Mouse (Mus musculus): ENCODE results near the gene Uspl1. TPM values are rescaled to one million over a fixed set of nuclear protein-coding genes. Genes with fewer than 3 reads are reported as not detected.

Gene Uspl1
- polyA plus RNA-seq, 1 experiment from 2014 or later: 12.4 TPM

DNA sequence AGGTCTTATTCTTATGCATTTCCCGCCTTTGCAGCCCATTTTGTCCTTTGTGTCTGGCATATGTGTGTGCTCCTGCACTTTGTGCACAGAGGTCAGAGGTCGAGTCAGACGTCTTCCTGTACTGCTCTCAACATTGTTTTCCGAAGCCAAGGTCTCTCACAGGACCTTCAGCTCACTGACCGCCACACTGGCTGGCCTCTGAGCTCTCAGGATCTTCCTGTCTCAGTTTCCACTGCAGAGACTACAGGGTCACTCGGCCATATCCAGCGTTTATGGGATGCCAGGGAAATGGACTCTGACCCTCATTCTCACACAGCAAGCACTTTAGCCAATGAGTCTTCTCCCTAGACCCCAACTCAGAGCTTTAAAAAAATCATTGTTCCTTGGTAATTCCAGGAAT lies 19.3 kb upstream of the Uspl1 start:
- ATAC-seq (peak; percentile 67), DNase-seq (no peak)
- Histone ChIP-seq H3K27ac (ENCODE audit: low read depth) (0 out of 2 replicates have a peak overlapping the region, but pooled peaks have one; percentile 18), H3K36me3 (replicated peaks; ENCODE audit: insufficient read depth, low read length) (no peaks in the 10 kb centered on the region), H3K4me2 (ENCODE audit: low read depth, low read length) (no peak overlapping the region), H3K4me3 (ENCODE audit: low read depth, low read length) (no peak overlapping the region), H3K9ac (replicated peaks) (no peak overlapping the region), H3K27me3 (ENCODE audit: insufficient read depth, low read length) (no peaks in the 10 kb centered on the region), H3K4me1 (ENCODE audit: insufficient read depth) (peaks cover 7% of the 10 kb centered on the region), H3K9me3 (ENCODE audit: low read length) (no peaks in the 10 kb centered on the region)
- no peak for TF ChIP-seq EP300 (IDR thresholded peaks at IDR 0.05; ENCODE audit: low read depth)
- no peak for TF ChIP-seq CTCF (IDR thresholded peaks at IDR 0.05; ENCODE audit: low read depth)
- 45% methylated on average over 7 of the region's 7 CpGs for WGBS (ENCODE audit: insufficient replicate concordance)

DNA sequence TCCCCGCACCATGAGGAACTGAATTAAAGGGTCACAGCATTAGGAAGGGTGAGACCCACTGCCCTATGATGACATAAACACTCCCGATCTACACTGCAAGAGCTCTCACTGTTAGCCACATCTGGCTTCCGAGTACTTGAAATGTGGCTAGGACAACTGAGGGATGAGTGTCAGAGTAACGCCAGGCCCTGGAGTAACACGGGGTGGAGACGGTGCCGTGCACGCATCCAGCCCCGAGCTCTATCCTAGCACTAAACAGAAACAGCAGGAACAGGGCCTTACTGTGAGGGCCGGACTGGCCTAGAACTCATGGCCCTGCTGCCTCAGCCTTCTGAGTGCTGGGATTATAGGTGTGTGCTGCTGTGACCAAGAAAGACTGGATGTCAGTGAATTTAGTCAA lies 18.1 kb upstream of the Uspl1 start:
- Histone ChIP-seq H3K4me3 (ENCODE audit: low read depth, low read length) (no peak overlapping the region), H3K9ac (replicated peaks) (no peak overlapping the region), H3K4me1 (ENCODE audit: insufficient read depth) (peaks cover 7% of the 10 kb centered on the region), H3K4me2 (ENCODE audit: low read depth, low read length) (no peak overlapping the region), H3K9me3 (ENCODE audit: low read length) (no peaks in the 10 kb centered on the region), H3K27ac (ENCODE audit: low read depth) (no peak overlapping the region), H3K27me3 (ENCODE audit: insufficient read depth, low read length) (no peaks in the 10 kb centered on the region), H3K36me3 (replicated peaks; ENCODE audit: insufficient read depth, low read length) (no peaks in the 10 kb centered on the region)
- ATAC-seq: no peak
- DNase-seq: no peak
- WGBS (ENCODE audit: insufficient replicate concordance): 89% methylated on average over 10 of the region's 10 CpGs
- no peak for TF ChIP-seq CTCF (IDR thresholded peaks at IDR 0.05; ENCODE audit: low read depth)
- no peak for TF ChIP-seq EP300 (IDR thresholded peaks at IDR 0.05; ENCODE audit: low read depth)

DNA sequence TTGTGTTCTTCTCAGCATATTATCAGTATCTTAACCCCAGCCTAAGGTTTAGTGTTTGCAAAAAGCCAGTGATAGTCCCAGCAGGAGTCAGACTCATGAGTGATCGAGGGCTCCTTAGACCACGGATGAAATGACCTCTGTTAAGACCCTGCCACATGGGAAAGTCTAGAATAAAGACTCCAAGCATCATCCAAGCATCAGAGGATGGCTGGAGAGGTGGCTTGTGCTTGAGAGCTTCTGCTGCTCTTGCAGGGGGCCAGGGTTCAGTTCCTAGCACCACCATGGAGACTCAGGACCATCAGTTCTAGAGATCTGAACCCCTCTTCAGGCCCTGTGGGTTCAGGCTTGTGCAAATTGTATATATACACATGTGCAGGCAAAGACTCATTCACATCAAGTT lies 16.1 kb upstream of the Uspl1 start:
- H3K4me2 ChIP-seq (ENCODE audit: low read depth, low read length): no peak overlapping the region
- H3K27ac ChIP-seq (ENCODE audit: low read depth): no peak overlapping the region
- no peaks in the 10 kb centered on the region for H3K36me3 ChIP-seq (replicated peaks; ENCODE audit: insufficient read depth, low read length)
- TF ChIP-seq EP300 (IDR thresholded peaks at IDR 0.05; ENCODE audit: low read depth) (no peak), CTCF (IDR thresholded peaks at IDR 0.05; ENCODE audit: low read depth) (no peak)
- peaks cover 7% of the 10 kb centered on the region for H3K4me1 ChIP-seq (ENCODE audit: insufficient read depth)
- no peaks in the 10 kb centered on the region for H3K27me3 ChIP-seq (ENCODE audit: insufficient read depth, low read length)
- H3K9ac ChIP-seq (replicated peaks): no peak overlapping the region
- no peak for ATAC-seq
- DNase-seq: no peak
- WGBS (ENCODE audit: insufficient replicate concordance): 78% methylated on average over 2 of the region's 2 CpGs
- no peak overlapping the region for H3K4me3 ChIP-seq (ENCODE audit: low read depth, low read length)
- H3K9me3 ChIP-seq (ENCODE audit: low read length): no peaks in the 10 kb centered on the region

GRCm38 (mm10) chr5:149168816-149169215 lies 15.3 kb upstream of the Uspl1 start:
- no peak for DNase-seq
- H3K9ac ChIP-seq (replicated peaks): no peak overlapping the region
- WGBS (ENCODE audit: insufficient replicate concordance): 88% methylated on average over 9 of the region's 9 CpGs
- no peak overlapping the region for H3K27ac ChIP-seq (ENCODE audit: low read depth)
- no peak overlapping the region for H3K4me3 ChIP-seq (ENCODE audit: low read depth, low read length)
- H3K4me1 ChIP-seq (ENCODE audit: insufficient read depth): peaks cover 7% of the 10 kb centered on the region
- no peak for TF ChIP-seq EP300 (IDR thresholded peaks at IDR 0.05; ENCODE audit: low read depth)
- TF ChIP-seq CTCF (IDR thresholded peaks at IDR 0.05; ENCODE audit: low read depth): no peak
- no peak overlapping the region for H3K4me2 ChIP-seq (ENCODE audit: low read depth, low read length)
- no peaks in the 10 kb centered on the region for H3K27me3 ChIP-seq (ENCODE audit: insufficient read depth, low read length)
- no peak for ATAC-seq
- no peaks in the 10 kb centered on the region for H3K9me3 ChIP-seq (ENCODE audit: low read length)
- no peaks in the 10 kb centered on the region for H3K36me3 ChIP-seq (replicated peaks; ENCODE audit: insufficient read depth, low read length)

DNA sequence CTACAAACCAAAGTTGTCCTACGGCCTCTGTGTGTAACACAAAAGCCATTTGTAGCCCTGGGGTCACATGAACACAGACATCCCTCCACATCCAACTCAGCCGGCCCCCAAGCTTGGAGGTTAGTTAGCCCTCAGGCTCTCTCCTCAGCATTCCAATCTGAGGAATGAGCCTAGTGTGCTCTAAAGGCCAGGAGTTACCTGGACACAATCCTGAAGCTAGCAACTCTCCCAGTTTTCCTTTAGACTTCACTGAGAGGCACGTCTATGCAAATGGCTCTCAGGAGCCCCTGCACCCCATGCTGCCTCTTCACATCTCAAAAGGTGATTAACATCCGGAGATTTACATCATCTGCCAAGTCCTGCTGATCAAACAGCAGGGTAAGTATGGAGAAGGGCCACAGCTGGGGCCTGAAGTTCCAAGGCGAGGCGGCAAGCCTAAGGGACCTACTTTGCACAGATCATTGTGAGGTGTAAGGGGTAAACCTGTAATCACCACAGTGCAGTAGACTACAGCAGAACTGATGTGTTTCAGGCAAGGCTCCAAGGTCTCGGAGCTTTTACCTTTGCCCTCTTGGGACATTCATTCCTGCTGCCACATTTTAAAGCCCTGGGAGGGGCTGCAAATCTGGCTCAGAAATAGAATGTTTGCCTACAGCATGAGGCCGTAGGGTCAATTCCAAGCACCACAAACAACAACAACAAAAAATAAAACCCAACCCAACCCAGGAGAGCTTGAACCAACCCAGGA lies 13.1 kb upstream of the Uspl1 start:
- DNase-seq (no peak), ATAC-seq (peak; percentile 49; the same call in 1 of the 2 replicates)
- no peak overlapping the region for H3K4me3 ChIP-seq (ENCODE audit: low read depth, low read length)
- H3K9ac ChIP-seq (replicated peaks): no peak overlapping the region
- no peaks in the 10 kb centered on the region for H3K36me3 ChIP-seq (replicated peaks; ENCODE audit: insufficient read depth, low read length)
- H3K27ac ChIP-seq (ENCODE audit: low read depth): peak overlapping the region; percentile 24
- no peak overlapping the region for H3K4me2 ChIP-seq (ENCODE audit: low read depth, low read length)
- no peaks in the 10 kb centered on the region for H3K27me3 ChIP-seq (ENCODE audit: insufficient read depth, low read length)
- H3K9me3 ChIP-seq (ENCODE audit: low read length): no peaks in the 10 kb centered on the region
- WGBS (ENCODE audit: insufficient replicate concordance): 64% methylated on average over 8 of the region's 8 CpGs
- TF ChIP-seq EP300 (IDR thresholded peaks at IDR 0.05; ENCODE audit: low read depth) (no peak), CTCF (IDR thresholded peaks at IDR 0.05; ENCODE audit: low read depth) (no peak)
- H3K4me1 ChIP-seq (ENCODE audit: insufficient read depth): no peaks in the 10 kb centered on the region

DNA sequence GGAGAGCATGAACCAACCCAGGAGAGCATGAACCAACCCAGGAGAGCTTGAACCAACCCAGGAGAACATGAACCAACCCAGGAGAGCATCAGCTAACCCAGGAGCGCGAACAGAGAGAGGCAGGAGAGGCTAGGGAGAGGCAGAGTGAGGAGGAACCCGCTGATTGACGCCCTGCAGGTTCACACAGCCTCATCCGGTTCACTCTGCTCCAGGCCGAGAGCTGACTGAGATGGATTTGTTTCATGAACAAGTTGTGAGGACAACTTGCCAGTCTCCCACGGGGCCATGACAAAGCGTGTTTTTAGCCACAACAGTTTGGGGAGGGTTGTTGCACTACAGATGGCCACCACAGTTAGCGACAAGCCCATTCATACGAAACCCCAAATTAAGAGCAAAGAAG lies 11.9 kb upstream of the Uspl1 start:
- no peaks in the 10 kb centered on the region for H3K36me3 ChIP-seq (replicated peaks; ENCODE audit: insufficient read depth, low read length)
- DNase-seq (no peak), ATAC-seq (no peak)
- H3K4me2 ChIP-seq (ENCODE audit: low read depth, low read length): no peak overlapping the region
- TF ChIP-seq CTCF (IDR thresholded peaks at IDR 0.05; ENCODE audit: low read depth) (no peak), EP300 (IDR thresholded peaks at IDR 0.05; ENCODE audit: low read depth) (no peak)
- H3K4me1 ChIP-seq (ENCODE audit: insufficient read depth): no peaks in the 10 kb centered on the region
- H3K27me3 ChIP-seq (ENCODE audit: insufficient read depth, low read length): no peaks in the 10 kb centered on the region
- WGBS (ENCODE audit: insufficient replicate concordance): 67% methylated on average over 10 of the region's 10 CpGs
- no peak overlapping the region for H3K27ac ChIP-seq (ENCODE audit: low read depth)
- H3K4me3 ChIP-seq (ENCODE audit: low read depth, low read length): no peak overlapping the region
- no peak overlapping the region for H3K9ac ChIP-seq (replicated peaks)
- H3K9me3 ChIP-seq (ENCODE audit: low read length): no peaks in the 10 kb centered on the region

Measured in liver, postnatal 0 days (tissue).